Mouse (Mus musculus) spleen, postnatal 0 days (tissue): ENCODE data around the gene Snai1. TPM values are rescaled to one million over a fixed set of nuclear protein-coding genes. Genes with fewer than 3 reads are reported as not detected.

ENCODE experiments used
- polyA plus RNA-seq: library from polyadenylated mRNA; unstranded; fragments of >200 nt; fragmentation: Nextera tagmentation; extraction: Ambion mirVana; gene quantifications from 2 replicates; pipeline ENCODE4 v1.2.1, GENCODE M21; 2015

Snai1 gene
- polyA plus RNA-seq, result 11.4 and 15.0 TPM in 2 replicates

DNA sequence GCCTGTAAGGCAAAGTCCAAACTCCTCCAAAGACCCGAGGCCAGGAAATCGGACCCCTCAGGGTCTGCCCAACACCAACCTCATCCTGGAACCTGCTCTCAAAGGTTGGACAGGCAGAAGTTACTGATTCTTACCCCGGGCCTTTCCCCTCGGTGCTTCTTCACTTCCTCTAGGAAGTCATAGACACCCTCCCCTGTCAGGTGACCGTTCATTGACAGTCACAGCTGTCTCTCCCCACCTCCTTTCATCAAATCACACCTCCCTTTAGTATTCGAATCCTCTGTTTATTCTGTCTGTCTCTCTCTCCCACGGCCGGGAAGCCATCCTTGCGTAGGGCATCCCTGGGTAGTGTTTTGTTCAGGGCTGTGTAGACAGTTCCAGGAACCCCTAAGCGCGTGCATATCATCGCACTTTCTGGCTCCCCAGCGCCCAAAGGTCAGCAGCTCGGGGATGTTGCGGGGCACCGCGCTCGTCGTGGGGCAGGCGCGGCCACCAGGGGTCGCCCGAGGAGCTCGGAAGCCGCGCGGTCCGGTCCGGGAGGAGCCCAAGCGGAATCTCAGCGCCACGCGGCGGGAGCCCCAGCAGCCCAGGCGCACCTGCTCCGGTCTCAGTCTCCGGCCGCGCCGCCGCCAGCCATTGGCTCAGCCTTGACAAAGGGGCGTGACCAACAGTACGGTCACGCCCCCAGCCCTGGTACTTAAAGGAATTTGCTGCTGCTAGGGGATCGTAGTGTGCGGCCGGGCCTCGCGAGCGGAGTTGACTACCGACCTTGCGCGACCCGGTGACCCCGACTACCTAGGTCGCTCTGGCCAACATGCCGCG, at the start of gene Snai1:
Gene Snai1, plus strand, starts transcription at position 720 of the 822 bp plus-strand sequence.

DNA sequence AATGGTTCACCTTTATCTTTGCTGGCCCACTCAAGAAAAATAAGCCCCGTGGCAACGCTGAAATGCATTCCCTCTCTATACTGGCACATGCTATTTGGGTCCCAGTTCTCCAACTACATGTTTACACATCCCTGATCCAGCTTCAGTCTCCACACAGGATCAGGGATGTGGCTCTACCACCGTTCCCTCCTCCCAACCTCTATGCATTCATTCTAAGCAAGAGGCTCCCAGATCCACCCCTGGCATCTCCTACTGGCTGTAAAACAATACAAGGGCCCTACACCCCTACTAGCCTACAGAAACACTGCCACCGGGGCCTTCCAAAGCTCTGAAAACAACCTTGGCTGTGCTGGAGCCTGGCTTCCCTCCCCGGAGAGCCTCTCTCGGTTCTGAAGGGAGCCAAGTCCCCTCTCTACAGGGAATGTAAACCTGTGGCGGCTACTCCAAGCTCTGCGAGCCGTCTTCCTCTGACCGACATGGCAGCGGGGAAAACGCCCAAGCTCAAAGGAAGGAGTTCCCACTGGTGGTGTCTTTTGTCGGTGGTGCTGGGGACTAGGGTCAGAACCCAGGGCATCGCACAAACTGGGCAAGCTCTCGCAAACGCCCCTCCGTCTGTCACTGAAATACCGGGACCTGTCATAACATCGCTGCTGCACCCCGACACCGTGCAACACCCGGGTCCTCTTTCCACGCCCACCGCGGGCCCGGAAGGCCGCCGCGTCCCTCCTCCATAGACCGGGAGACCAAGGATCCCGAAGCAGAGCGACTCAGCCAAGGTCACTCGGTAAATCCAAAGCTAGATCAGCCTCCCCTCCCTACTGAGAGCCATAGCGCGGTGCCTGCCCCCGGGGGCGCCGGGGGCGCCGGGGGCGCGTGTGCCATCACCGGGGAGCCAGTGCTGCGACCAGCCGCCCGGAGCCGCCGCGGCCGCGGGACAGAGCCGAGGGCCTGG, 46.0 kb upstream of the Snai1 start, which contains the start of gene Rnf114:
Gene Rnf114, plus strand, starts transcription at position 889 of the 952 bp plus-strand sequence.

GRCm38 (mm10) chr2:167492713-167493636, 45.0 kb upstream of the Snai1 start, which contains the start of gene Spata2:
TSS of gene Spata2 (minus strand) at chr2:167492887.

Other genes starting within 250 kb of the Snai1 start
- gene B4galt5, start 189.0 kb upstream of the Snai1 start, polyA plus RNA-seq, result 5.1 and 5.2 TPM in 2 replicates
- 14.5 and 14.6 TPM in 2 replicates for gene Slc9a8, start 116.5 kb upstream of the Snai1 start, polyA plus RNA-seq
- 44.2 and 58.0 TPM in 2 replicates for gene Rnf114, start 45.5 kb upstream of the Snai1 start, polyA plus RNA-seq
- gene Spata2, start 45.3 kb upstream of the Snai1 start, polyA plus RNA-seq, result 7.1 and 7.4 TPM in 2 replicates
- gene Ube2v1, start 93.9 kb downstream of the Snai1 start, polyA plus RNA-seq, result 200 and 205 TPM in 2 replicates
- gene Gm20431, start 123.3 kb downstream of the Snai1 start, polyA plus RNA-seq, result not detected in 2 replicates
- 29.1 and 30.6 TPM in 2 replicates for gene Cebpb, start 150.7 kb downstream of the Snai1 start, polyA plus RNA-seq
- gene Tmem189, start 151.6 kb downstream of the Snai1 start, polyA plus RNA-seq, result 18.9 and 21.8 TPM in 2 replicates